Mouse (Mus musculus): ENCODE measurements around the gene Adgrl2. TPM values are rescaled to one million over a fixed set of nuclear protein-coding genes. Genes with fewer than 3 reads are reported as not detected.

Gene Adgrl2
- total and polyA plus RNA-seq, 3 experiments: not detected

GRCm38 (mm10) chr3:149019925-149020324 lies 29.6 kb upstream of the Adgrl2 start:
- TF ChIP-seq EP300 (IDR thresholded peaks at IDR 0.05; ENCODE audit: low read depth in 1 of 2, low read length in 2 of 2): no peak
- TF ChIP-seq POLR2A (IDR thresholded peaks at IDR 0.05; ENCODE audit: control insufficient read depth in 1 of 2, insufficient read depth in 1 of 2, low read depth in 1 of 2, low read length in 2 of 2, poor library complexity in 1 of 2): no peak
- no peaks in the 10 kb centered on the region for H3K79me2 ChIP-seq (ENCODE audit: control insufficient read depth, insufficient read depth, low read length, poor library complexity)
- no peaks in the 10 kb centered on the region for H3K27me3 ChIP-seq (ENCODE audit: control insufficient read depth in 1 of 2, insufficient read depth in 2 of 2, low read length in 2 of 2)
- no peaks in the 10 kb centered on the region for H3K4me1 ChIP-seq (ENCODE audit: control insufficient read depth in 1 of 2, insufficient read depth in 2 of 2, low read length in 2 of 2)
- H3K27ac ChIP-seq (ENCODE audit: control insufficient read depth, low read depth, low read length): no peak overlapping the region
- no peak overlapping the region for H3K9ac ChIP-seq (ENCODE audit: control insufficient read depth, low read depth, low read length, poor library complexity, severe bottlenecking)
- DNase-seq (ENCODE audit: low read depth, low spot score): no peak
- H3K36me3 ChIP-seq (ENCODE audit: control insufficient read depth in 1 of 2, insufficient read depth in 2 of 2, low read length in 2 of 2): no peaks in the 10 kb centered on the region
- no peaks in the 10 kb centered on the region for H3K9me3 ChIP-seq (replicated peaks; ENCODE audit: insufficient read depth, low read length)
- H3K4me3 ChIP-seq (ENCODE audit: control insufficient read depth in 1 of 2, insufficient read depth in 1 of 2, low read depth in 2 of 2, low read length in 2 of 2): no peak overlapping the region

DNA sequence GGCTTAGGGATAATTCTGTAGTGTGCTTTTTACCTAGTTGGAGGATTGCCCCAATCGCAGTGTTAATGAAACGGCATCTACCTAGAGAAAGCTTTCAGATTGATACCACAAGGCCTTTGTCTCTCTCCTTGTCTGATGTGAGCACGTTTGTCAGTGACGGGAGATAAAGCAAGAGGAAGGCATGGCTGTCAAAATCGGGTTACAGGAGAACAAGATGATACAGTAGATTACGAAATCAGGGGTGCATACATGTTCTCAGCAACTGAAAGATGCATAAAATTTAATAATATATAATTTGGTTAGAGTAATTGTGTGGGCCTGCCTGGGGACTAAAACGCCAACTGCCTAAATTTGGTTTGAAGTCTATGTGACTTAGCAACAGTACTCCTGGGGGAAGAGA lies 19.0 kb upstream of the Adgrl2 start:
- Histone ChIP-seq H3K79me2 (ENCODE audit: control insufficient read depth, insufficient read depth, low read length, poor library complexity) (no peaks in the 10 kb centered on the region), H3K27ac (ENCODE audit: control insufficient read depth, low read depth, low read length) (no peak overlapping the region), H3K36me3 (ENCODE audit: control insufficient read depth in 1 of 2, insufficient read depth in 2 of 2, low read length in 2 of 2) (no peaks in the 10 kb centered on the region), H3K4me3 (ENCODE audit: control insufficient read depth in 1 of 2, insufficient read depth in 1 of 2, low read depth in 2 of 2, low read length in 2 of 2) (no peak overlapping the region), H3K9me3 (replicated peaks; ENCODE audit: insufficient read depth, low read length) (no peaks in the 10 kb centered on the region), H3K27me3 (ENCODE audit: control insufficient read depth in 1 of 2, insufficient read depth in 2 of 2, low read length in 2 of 2) (no peaks in the 10 kb centered on the region), H3K9ac (ENCODE audit: control insufficient read depth, low read depth, low read length, poor library complexity, severe bottlenecking) (no peak overlapping the region), H3K4me1 (ENCODE audit: control insufficient read depth in 1 of 2, insufficient read depth in 2 of 2, low read length in 2 of 2) (no peaks in the 10 kb centered on the region)
- DNase-seq (ENCODE audit: low read depth, low spot score): no peak
- TF ChIP-seq ZC3H11A (IDR thresholded peaks at IDR 0.05; ENCODE audit: low read depth, low read length) (no peak), TCF12 (IDR thresholded peaks at IDR 0.05; ENCODE audit: low read depth, low read length) (no peak), CHD1 (IDR thresholded peaks at IDR 0.05; ENCODE audit: low read depth, low read length) (no peak), USF1 (IDR thresholded peaks at IDR 0.05; ENCODE audit: low read depth, low read length) (no peak), NELFE (IDR thresholded peaks at IDR 0.05; ENCODE audit: low read depth, low read length) (no peak), CTCF (IDR thresholded peaks at IDR 0.05 in 2 of 3, conservative IDR thresholded peaks at IDR 0.05 in 1 of 3; ENCODE audit: control insufficient read depth in 1 of 3, insufficient read depth in 1 of 3, low read depth in 2 of 3, low read length in 3 of 3, poor library complexity in 1 of 3, severe bottlenecking in 1 of 3) (no peak), KAT2A (conservative IDR thresholded peaks at IDR 0.05; ENCODE audit: low read depth, low read length) (no peak), ZNF384 (IDR thresholded peaks at IDR 0.05; ENCODE audit: low read depth, low read length) (no peak), RAD21 (IDR thresholded peaks at IDR 0.05; ENCODE audit: low read depth, low read length) (no peak)

- H3K79me2 ChIP-seq (ENCODE audit: control insufficient read depth, insufficient read depth, low read length, poor library complexity): no peaks in the 10 kb centered on the region
- DNase-seq (ENCODE audit: low read depth, low spot score): no peak
- no peaks in the 10 kb centered on the region for H3K36me3 ChIP-seq (ENCODE audit: control insufficient read depth in 1 of 2, insufficient read depth in 2 of 2, low read length in 2 of 2)
- H3K9ac ChIP-seq (ENCODE audit: control insufficient read depth, low read depth, low read length, poor library complexity, severe bottlenecking): no peak overlapping the region
- no peak overlapping the region for H3K4me3 ChIP-seq (ENCODE audit: control insufficient read depth in 1 of 2, insufficient read depth in 1 of 2, low read depth in 2 of 2, low read length in 2 of 2)
- no peaks in the 10 kb centered on the region for H3K27me3 ChIP-seq (ENCODE audit: control insufficient read depth in 1 of 2, insufficient read depth in 2 of 2, low read length in 2 of 2)
- no peak for TF ChIP-seq BHLHE40 (IDR thresholded peaks at IDR 0.05; ENCODE audit: borderline replicate concordance, low read depth, low read length)
- TF ChIP-seq POLR2AphosphoS5 (IDR thresholded peaks at IDR 0.05; ENCODE audit: borderline replicate concordance, low read depth, low read length): no peak
- no peak for TF ChIP-seq MYC (IDR thresholded peaks at IDR 0.05; ENCODE audit: low read depth, low read length)
- no peak for TF ChIP-seq ELF1 (IDR thresholded peaks at IDR 0.05; ENCODE audit: low read depth, low read length)
- TF ChIP-seq POLR2AphosphoS2 (IDR thresholded peaks at IDR 0.05; ENCODE audit: low read length): no peak
- TF ChIP-seq MYB (IDR thresholded peaks at IDR 0.05; ENCODE audit: low read depth, low read length): no peak
- no peak for TF ChIP-seq UBTF (IDR thresholded peaks at IDR 0.05; ENCODE audit: borderline replicate concordance, insufficient read depth, low read depth, low read length)
- no peak for TF ChIP-seq TCF12 (IDR thresholded peaks at IDR 0.05; ENCODE audit: low read depth, low read length)
- TF ChIP-seq MAX (IDR thresholded peaks at IDR 0.05; ENCODE audit: low read length): no peak
- TF ChIP-seq E2F4 (IDR thresholded peaks at IDR 0.05; ENCODE audit: borderline replicate concordance, low read depth, low read length): no peak
- TF ChIP-seq HCFC1 (IDR thresholded peaks at IDR 0.05; ENCODE audit: low read depth, low read length): no peak
- TF ChIP-seq JUND (IDR thresholded peaks at IDR 0.05; ENCODE audit: low read depth, low read length): no peak
- TF ChIP-seq TAL1 (IDR thresholded peaks at IDR 0.05; ENCODE audit: low read length): no peak
- no peak for TF ChIP-seq CTCF (IDR thresholded peaks at IDR 0.05 in 2 of 3, conservative IDR thresholded peaks at IDR 0.05 in 1 of 3; ENCODE audit: control insufficient read depth in 1 of 3, insufficient read depth in 1 of 3, low read depth in 2 of 3, low read length in 3 of 3, poor library complexity in 1 of 3, severe bottlenecking in 1 of 3)
- TF ChIP-seq SIN3A (IDR thresholded peaks at IDR 0.05; ENCODE audit: low read length): no peak
- no peak for TF ChIP-seq RCOR1 (IDR thresholded peaks at IDR 0.05; ENCODE audit: low read depth, low read length)
- H3K4me1 ChIP-seq (ENCODE audit: control insufficient read depth in 1 of 2, insufficient read depth in 2 of 2, low read length in 2 of 2): no peaks in the 10 kb centered on the region
- H3K9me3 ChIP-seq (replicated peaks; ENCODE audit: insufficient read depth, low read length): no peaks in the 10 kb centered on the region
- H3K27ac ChIP-seq (ENCODE audit: control insufficient read depth, low read depth, low read length): no peak overlapping the region
Measured at GRCm38 (mm10) chr3:149008634-149009023, 18.3 kb upstream of the Adgrl2 start.

Data from MEL (cell line).